Mouse (Mus musculus): Measurements from ENCODE around the gene Klf13.
A peak's percentile ranks its signal among the peaks of the same experiment; 100 is the strongest.

Klf13 gene

DNA sequence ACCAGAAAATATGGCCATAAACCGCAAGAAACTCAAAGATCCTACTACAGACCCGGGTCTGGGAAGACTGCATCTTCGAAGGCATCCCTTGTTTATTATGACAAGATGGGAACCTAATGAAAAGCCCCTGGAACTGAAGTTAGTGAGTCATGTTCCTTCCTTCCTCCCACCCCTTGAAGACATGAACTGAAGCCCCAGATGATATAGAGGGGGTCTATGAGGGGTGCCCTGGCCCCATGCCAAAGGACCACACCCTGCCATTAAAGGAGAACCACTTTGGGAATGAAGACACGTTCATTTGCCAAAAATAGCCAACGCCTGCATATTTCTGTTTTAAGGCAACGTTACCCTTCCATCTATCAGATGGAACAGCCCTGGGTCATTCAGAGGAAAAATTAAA lies 50.0 kb downstream of the Klf13 start:
- no peak for DNase-seq (ENCODE audit: low read depth, low spot score)

DNA sequence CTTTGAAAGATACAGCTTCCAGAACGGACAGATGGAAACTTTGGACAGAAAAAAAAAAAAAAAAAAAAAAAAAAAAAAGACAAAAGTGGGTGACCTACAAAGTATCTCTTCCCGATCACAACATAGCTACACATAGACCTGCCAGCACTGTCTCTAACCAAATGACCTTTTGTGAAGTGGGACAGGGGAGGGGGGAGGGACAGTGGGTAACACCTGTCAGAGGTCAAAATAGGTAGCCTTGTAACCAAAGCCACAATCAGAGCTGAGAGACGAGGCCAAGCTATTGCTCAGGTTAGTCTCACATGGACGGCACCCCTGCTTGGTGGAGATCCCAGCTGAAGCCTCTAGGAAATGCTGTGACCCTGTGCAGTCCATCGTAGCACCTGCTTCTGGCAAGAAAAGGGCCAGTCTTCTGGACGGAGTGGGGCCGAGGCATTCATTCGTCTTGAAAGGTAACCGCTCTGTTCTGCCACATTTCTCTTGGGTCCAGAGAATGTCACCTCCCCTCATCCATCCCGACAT lies 51.1 kb downstream of the Klf13 start:
- peak; percentile 53 for DNase-seq (ENCODE audit: low read depth, low spot score)

DNA sequence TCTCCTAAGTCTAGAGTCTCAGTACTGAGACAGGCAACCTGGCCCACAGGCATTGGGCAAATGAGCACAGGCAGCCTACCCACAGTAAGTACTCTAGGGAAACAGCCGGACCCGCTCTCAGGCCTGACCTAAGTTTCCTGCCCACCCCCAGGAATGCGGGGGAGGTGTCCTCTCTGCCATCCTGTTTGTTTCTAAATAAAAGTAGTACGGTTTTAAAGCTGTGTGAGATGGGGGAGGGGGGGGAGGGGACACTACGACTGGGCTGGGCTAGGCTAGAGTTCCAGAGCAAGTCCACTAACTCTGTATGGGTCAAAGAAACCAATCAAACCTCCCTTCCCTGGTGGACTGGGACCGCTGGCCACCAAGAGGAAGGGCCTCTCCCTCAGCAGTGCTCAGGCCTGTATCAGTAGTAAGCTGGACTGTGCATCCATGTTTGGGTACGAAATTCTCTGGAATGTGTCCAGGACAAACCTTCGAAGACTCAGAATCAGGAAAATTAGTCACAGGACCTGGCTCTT lies 51.6 kb downstream of the Klf13 start:
- DNase-seq (ENCODE audit: low read depth, low spot score) = no peak

DNA sequence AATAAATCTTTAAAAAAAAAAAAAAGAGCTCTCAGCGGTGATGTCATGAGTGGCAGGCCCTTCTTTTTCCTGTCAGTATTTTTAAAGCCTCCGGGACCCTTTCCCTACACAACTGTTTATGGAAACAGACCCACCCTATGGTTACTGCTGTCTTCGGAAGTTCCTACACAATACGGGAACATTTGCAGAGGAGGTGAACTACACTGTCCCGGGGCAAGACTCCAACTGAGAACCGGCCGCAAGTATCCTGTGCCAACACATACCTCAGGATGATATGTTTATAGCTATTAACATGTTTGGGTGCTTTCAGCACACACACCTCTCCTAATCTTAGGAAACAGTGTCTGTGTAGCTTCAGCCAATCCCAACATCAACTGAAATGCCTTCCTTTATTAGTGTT lies 53.7 kb downstream of the Klf13 start:
- no peak for DNase-seq (ENCODE audit: low read depth, low spot score)

DNA sequence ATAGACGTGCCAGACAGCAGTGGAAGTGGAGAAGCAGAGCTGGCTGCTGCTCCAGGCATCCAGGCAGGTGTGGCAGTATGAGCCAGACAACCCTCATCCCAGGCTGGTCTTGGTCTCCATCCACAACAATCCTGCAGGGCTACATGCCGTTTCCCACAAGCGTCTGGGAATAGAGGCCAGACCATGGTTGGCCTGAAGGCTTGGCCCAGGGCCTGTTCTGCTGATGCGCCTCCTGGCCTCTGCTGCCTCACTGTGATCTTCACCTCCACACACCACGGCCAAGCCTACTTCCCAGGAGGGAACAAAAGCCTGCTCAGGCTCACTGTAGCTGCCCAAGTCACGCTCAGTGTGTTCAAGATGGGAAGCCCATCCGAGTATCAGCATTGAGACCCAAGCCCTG lies 56.0 kb downstream of the Klf13 start:
- DNase-seq (ENCODE audit: low read depth, low spot score) = no peak

DNA sequence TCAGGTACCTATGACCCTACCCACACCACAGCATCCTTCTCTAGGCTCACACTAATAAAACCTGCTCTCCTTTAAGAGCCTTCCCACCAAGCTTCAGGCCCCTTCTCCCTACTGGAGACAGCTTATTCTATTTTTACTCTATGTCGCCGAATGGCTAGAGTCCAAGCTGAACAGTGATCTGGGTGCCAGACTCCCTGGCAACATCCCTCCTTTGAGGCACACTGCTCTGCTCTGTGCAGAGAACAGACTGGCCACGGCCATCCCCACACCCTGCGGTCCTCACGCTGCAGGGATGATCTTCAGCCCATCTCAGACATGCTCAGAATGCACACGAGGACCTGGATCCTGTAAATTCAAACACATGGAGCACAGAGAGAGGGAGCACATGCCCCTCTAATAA lies 59.1 kb downstream of the Klf13 start:
- peak; percentile 80 for DNase-seq (ENCODE audit: low read depth, low spot score)

DNA sequence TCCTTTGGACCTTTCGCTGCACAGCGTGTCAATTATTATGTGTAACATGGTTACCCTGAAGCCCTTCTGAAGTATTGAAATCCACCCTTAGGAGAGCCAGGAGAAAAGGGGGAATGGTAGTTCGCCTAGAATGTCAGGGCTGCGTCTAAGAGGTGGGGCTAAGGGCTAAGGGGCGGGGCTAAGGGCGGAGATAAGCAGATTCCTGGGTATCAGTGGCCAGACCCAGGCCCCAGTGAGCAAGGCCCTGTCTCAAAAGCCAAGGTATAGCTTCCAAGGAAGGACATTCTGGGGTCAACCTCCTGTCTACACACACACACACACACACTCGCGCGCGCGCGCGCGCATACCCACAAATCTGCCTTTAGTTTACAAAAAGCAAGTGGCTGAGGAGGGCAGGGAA lies 61.1 kb downstream of the Klf13 start:
- no peak for DNase-seq (ENCODE audit: low read depth, low spot score)

DNA sequence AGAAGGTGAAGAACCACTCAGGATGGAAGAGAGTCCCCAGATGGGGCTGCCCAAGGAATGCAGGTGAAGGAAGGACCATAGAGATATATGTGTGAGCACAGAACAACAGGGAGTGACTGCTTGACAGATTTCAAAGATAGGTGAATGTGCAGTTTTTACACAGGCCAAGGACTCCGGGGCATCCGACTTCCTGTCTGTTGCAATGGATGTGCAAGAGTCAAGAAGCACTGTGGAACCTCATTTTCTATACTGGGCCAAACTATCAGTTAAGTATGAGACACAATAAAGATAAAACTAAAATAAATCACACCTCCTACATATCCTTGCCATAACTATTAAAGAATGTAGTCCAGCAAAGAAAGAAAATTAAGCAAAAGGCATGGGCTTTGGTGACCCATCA lies 62.1 kb downstream of the Klf13 start:
- no peak for DNase-seq (ENCODE audit: low read depth, low spot score)

DNA sequence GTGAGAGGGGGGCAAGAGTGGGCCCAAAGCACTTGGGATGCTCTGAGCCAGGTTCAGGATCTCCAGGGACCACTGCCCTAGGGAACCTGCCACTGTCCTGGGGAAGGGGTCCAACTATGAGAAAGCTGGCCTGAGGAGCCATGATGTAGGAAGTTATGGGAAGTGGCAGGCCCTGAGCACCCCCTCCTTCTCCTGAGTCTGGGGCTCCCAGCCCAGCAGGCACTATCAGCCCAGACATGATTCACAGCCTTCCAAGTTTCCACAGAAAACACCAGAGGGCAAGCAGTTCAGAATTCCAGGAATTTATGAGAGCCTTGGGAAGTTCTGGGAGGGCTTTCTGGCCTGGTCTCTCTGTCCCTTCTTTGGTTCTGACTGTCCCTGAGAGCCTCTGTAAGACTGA lies 63.0 kb downstream of the Klf13 start:
- DNase-seq (ENCODE audit: low read depth, low spot score) = no peak

DNA sequence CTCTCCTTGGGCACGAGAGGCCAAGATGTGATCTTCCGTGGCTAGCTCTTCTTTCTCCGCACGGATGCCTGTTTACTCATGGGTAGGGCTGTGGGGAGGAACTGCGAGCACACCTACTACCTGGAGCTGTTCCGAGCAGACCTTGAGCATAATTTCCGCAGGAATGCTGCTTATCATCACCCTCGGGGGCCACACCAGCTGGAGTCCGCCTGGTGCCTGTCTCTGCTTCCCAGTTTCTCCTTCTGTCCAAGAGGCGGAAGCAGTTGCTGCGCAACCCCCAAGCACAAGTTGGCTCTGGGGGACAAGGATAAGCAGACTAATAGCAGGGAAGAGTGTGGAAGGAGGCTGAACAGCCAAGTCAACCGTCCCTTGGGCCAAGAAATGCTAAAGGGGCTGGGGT lies 64.8 kb downstream of the Klf13 start:
- DNase-seq (ENCODE audit: low read depth, low spot score) = no peak

DNA sequence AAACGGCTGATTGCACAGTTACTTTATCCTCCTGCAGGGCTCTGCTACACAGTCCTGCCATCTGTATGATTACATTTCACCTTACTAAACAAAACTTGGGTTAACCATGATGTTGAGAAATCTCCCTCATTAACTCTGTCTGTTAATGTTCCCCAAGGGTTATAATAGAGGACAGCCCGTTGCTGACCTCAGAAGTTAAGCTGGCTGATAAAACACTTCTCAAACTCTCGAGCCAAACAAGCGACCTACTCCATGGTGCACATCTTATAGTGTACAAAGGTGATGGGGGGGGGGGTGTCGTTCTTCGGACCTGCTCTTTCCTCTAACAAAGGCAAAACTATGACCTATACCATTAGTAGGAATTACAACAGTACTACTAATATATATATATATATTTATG lies 67.0 kb downstream of the Klf13 start:
- DNase-seq (ENCODE audit: low read depth, low spot score) = no peak

DNA sequence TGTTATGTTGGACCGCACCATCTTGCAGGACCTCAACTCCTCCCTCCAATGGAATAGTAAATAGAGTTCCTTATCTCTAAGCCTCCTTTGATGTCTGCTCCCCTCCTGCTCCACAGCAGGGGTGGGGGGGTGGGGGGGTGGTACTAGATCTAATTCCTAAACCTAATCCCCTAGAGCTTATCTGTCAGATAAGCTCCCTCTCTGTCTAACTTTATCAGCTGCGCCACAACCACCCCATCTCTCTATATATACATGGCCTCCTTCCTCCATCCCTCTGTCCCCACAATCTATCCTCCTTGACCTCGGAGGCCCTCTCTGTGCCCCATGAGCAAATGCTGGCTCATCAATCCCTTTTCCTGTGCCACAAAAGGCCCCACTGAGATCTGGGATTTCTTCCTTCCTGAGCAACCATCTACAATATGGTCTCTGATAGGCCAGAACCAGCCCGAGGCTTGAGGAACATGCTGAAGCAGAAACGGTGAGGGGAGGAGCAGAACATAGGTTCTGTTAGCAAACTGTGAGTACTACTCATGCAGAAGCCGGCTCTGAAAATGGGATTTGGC lies 70.3 kb downstream of the Klf13 start:
- DNase-seq (ENCODE audit: low read depth, low spot score) = no peak

DNA sequence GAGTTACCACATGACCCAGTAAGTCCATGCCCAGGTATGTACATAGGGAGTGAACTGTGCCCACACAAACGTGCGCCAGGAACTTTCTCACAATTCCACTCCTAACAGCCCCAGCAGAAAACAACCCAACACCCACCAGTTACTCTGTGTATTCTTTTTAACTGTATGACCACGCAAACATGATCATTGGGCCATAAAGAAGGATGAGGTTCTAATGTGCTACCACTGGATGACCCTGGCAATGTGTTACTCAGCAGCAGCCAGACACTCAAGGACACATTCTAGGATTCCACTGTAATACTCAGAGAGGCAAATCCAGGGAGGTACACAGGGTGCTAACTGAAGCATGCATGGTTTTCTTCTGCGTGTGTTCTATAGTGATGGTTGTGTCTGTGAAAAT lies 72.8 kb downstream of the Klf13 start:
- no peak for DNase-seq (ENCODE audit: low read depth, low spot score)

DNA sequence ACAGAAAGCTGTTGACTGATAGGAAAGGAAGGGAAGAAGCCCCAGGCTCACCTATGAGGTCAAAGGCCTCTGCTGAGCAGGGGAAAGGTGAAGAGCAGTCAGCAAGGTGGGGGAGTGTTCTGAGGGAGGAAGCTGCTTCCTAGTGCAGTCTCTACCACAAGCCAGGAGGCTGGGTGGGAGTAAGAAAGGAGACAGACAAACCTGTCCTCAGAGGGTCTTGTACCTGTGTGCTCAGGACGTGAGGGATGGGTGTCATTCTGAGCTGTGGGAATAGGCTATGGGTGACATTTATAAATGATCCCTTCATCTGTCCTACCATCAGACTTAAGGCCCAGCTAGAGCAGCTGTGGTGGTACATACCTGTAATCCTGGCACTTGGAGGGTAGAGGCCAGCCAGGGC lies 75.7 kb downstream of the Klf13 start:
- no peak for DNase-seq (ENCODE audit: low read depth, low spot score)

DNA sequence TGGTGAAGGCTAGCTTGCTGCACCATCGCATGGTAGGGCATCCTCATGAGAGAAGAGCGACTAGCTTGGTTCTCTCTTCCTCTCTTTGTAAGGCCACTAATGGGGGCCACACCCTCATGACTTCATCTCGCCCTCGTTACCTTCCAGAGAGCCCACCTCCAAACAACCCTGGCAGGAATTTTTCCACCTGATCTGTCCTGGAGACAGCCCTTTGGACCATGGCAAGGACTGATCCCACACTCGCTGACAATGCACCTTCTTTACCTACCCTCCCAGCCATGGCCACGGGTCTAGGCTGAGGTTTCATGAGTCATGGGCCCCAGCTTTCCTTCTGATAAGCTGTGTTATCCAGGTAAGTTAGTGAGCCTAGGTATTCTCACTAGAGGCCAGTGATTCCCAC lies 77.6 kb downstream of the Klf13 start:
- DNase-seq (ENCODE audit: low read depth, low spot score) = no peak

DNA sequence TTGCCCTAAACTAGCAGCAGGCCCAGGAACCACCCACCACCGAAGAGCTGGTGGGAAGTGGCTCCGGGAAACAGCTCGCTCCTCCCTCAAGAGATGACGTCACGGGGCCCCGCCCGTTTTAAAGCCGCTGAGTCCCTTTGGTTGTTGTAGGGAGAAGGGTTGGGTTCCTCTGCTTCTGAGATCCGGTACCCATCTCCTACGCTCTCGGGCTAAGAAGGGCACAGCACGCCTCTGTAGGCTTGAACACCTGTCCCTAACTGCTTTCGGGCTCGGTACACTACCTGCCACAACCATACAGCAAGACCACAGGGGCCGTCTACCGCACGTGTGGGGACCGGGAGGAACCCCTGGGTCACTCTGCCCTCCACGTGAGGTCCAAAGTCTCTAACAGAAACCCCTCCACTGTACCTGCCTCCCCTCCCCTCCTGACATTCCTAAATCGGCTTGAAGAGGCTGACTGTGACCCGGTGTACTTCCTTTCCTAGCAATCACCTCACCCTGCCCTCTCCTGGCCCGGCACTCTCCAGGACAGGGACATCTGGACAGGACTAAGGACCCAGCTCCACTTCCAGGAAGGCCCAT lies 80.1 kb downstream of the Klf13 start:
- peak; percentile 85 for DNase-seq (ENCODE audit: low read depth, low spot score)

DNA sequence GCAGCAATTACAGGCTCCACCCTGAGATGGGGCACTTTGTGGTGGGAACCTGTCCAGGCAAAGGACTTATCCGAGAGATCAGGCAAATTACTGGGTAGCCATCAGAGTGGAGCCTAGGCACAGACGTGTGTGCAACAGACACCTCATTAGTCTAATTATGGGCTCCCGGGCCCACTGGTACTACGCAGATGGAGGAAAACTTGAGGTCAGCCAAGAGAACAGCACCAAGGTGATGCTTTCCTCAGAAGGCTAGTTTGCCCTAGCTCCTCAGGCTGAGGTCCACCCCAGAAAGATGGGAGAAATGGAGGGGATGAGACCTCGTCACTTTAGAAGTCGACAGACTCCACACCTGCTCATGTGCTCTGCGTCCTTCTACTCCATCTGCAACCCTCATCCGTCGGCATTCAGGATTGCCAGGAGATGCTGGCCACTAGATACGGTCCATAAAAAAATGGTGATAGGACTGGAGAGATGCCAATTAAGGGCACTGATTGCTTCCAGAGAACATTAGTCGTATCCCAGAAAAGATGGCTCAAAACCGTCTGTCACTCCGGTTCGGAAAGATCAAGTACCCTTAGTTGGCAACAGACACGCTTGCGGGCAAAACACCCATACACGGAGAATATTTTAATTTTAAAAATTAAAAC lies 80.8 kb downstream of the Klf13 start:
- no peak for DNase-seq (ENCODE audit: low read depth, low spot score)

DNA sequence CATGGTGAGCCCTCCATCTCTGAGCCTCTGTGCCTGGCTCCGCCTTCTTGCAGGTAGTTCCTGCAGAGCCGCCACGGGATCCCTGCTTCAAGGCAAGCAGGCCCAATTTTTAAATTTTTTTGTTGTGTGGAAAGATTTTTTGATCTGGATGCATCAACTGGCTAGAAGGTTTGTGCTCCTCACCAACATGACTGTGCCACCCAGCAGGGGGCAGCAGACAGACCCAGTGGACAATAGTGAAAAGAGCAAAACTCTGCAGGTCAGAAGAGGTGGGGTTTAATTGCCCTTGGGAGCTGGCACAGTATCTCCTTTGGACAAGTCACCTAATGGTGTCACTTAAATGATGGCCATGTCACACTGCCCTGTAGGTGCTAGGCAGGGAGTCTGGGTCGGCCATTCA lies 83.4 kb downstream of the Klf13 start:
- DNase-seq (ENCODE audit: low read depth, low spot score) = peak; percentile 71

DNA sequence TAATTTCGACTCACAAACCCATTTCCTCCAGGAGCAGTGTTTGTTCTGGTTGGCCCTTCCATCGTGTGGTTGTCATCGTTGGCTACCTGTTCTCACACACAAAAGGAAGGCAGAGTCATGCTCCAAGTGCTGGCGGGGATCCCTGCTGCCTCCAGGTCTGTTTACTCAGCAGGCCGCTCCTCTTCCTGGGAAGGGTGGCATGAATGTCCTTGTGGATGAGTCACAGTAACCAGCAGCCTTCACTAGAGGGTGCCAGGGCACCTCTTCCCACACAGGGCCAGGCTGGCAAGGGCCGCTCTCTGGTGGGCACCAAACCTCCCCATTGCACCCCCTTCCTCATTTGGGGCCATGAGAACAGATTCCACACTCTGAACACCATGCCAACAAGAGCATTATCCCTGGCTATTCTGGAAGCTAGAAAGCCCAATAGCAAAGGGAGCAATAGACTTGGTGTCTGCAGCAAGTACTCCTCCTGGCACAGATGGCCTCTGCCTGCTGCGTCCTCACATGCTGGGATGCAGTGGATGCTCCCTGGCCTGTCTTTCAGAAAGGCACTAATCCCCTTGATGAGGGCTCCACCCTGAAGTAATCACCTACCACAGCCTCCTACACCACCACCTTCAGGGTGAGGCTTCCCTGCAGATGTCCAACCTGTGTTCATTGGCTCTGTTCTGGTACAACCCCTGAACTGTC lies 86.7 kb downstream of the Klf13 start:
- DNase-seq (ENCODE audit: low read depth, low spot score) = no peak
